Mouse (Mus musculus): Measurements from ENCODE around the gene Grin3b. TPM values are rescaled to one million over a fixed set of nuclear protein-coding genes. Genes with fewer than 3 reads are reported as not detected.

The Grin3b gene
- total and polyA plus RNA-seq, 2 experiments from 2014 or later = 0.34 TPM; not detected in 1

- Histone ChIP-seq H3K36me3 (replicated peaks; ENCODE audit: control insufficient read depth, insufficient read depth, low read length) (no peaks in the 10 kb centered on the region), H3K4me2 (ENCODE audit: low read depth, low read length) (peak overlapping the region; percentile 55), H3K27me3 (ENCODE audit: control insufficient read depth, insufficient read depth, low read length) (no peaks in the 10 kb centered on the region), H3K27ac (ENCODE audit: low read depth) (peak overlapping the region; percentile 58), H3K4me1 (ENCODE audit: control insufficient read depth, insufficient read depth) (peaks cover 32% of the 10 kb centered on the region), H3K9me3 (replicated peaks; ENCODE audit: control insufficient read depth, low read length) (no peaks in the 10 kb centered on the region), H3K4me3 (ENCODE audit: low read depth, low read length) (peak overlapping the region; percentile 28), H3K9ac (replicated peaks; ENCODE audit: low read depth, low read length) (no peak overlapping the region)
- peak; percentile 81 for DNase-seq (ENCODE audit: low spot score)
- TF ChIP-seq CTCF (IDR thresholded peaks at IDR 0.05; ENCODE audit: low read depth) = no peak
- TF ChIP-seq EP300 (IDR thresholded peaks at IDR 0.05; ENCODE audit: low read depth) = peak; percentile 94
- 13% methylated on average over 23 of the region's 27 CpGs for WGBS
- peak; percentile 84 for ATAC-seq (ENCODE audit: insufficient read depth, low read depth)
Measured at GRCm38 (mm10) chr10:79936911-79937441, 33.5 kb upstream of the Grin3b start.

GRCm38 (mm10) chr10:79937775-79938526, 32.6 kb upstream of the Grin3b start:
- WGBS = 85% methylated on average over 11 of the region's 11 CpGs

GRCm38 (mm10) chr10:79940749-79941148, 29.8 kb upstream of the Grin3b start:
- Histone ChIP-seq H3K4me3 (ENCODE audit: low read depth, low read length) (no peak overlapping the region), H3K9ac (replicated peaks; ENCODE audit: low read depth, low read length) (0 out of 2 replicates have a peak overlapping the region, but pooled peaks have one; percentile 19), H3K27ac (ENCODE audit: low read depth) (no peak overlapping the region), H3K36me3 (replicated peaks; ENCODE audit: control insufficient read depth, insufficient read depth, low read length) (no peaks in the 10 kb centered on the region), H3K4me1 (ENCODE audit: control insufficient read depth, insufficient read depth) (peaks cover 24% of the 10 kb centered on the region), H3K27me3 (ENCODE audit: control insufficient read depth, insufficient read depth, low read length) (no peaks in the 10 kb centered on the region), H3K9me3 (replicated peaks; ENCODE audit: control insufficient read depth, low read length) (no peaks in the 10 kb centered on the region), H3K4me2 (ENCODE audit: low read depth, low read length) (no peak overlapping the region)
- no peak for ATAC-seq (ENCODE audit: insufficient read depth, low read depth)
- WGBS = 31% methylated on average over 7 of the region's 7 CpGs
- DNase-seq (ENCODE audit: low spot score) = no peak
- TF ChIP-seq CTCF (IDR thresholded peaks at IDR 0.05; ENCODE audit: low read depth) (no peak), EP300 (IDR thresholded peaks at IDR 0.05; ENCODE audit: low read depth) (no peak)

More at GRCm38 (mm10) chr10:79937775-79938526, 32.6 kb upstream of the Grin3b start:
- H3K36me3 ChIP-seq (replicated peaks; ENCODE audit: control insufficient read depth, insufficient read depth, low read length) = no peaks in the 10 kb centered on the region
- no peak for DNase-seq (ENCODE audit: low spot score)
- H3K4me1 ChIP-seq (ENCODE audit: control insufficient read depth, insufficient read depth) = peaks cover 25% of the 10 kb centered on the region
- H3K4me2 ChIP-seq (ENCODE audit: low read depth, low read length) = peak overlapping the region; percentile 55; the same call in 1 of the 2 replicates
- ATAC-seq (ENCODE audit: insufficient read depth, low read depth) = no peak
- H3K9ac ChIP-seq (replicated peaks; ENCODE audit: low read depth, low read length) = no peak overlapping the region
- TF ChIP-seq EP300 (IDR thresholded peaks at IDR 0.05; ENCODE audit: low read depth) (no peak), CTCF (IDR thresholded peaks at IDR 0.05; ENCODE audit: low read depth) (no peak)
- H3K27ac ChIP-seq (ENCODE audit: low read depth) = no peak overlapping the region
- no peaks in the 10 kb centered on the region for H3K9me3 ChIP-seq (replicated peaks; ENCODE audit: control insufficient read depth, low read length)
- no peaks in the 10 kb centered on the region for H3K27me3 ChIP-seq (ENCODE audit: control insufficient read depth, insufficient read depth, low read length)
- H3K4me3 ChIP-seq (ENCODE audit: low read depth, low read length) = no peak overlapping the region

- Histone ChIP-seq H3K9ac (replicated peaks; ENCODE audit: low read depth, low read length) (no peak overlapping the region), H3K27me3 (ENCODE audit: control insufficient read depth, insufficient read depth, low read length) (no peaks in the 10 kb centered on the region), H3K4me3 (ENCODE audit: low read depth, low read length) (no peak overlapping the region), H3K36me3 (replicated peaks; ENCODE audit: control insufficient read depth, insufficient read depth, low read length) (no peaks in the 10 kb centered on the region), H3K27ac (ENCODE audit: low read depth) (no peak overlapping the region), H3K4me2 (ENCODE audit: low read depth, low read length) (no peak overlapping the region), H3K9me3 (replicated peaks; ENCODE audit: control insufficient read depth, low read length) (no peaks in the 10 kb centered on the region), H3K4me1 (ENCODE audit: control insufficient read depth, insufficient read depth) (peaks cover 11% of the 10 kb centered on the region; the same call in 1 of the 2 replicates)
- WGBS = 100% methylated on average over 1 of the region's 1 CpGs
- TF ChIP-seq CTCF (IDR thresholded peaks at IDR 0.05; ENCODE audit: low read depth) (no peak), EP300 (IDR thresholded peaks at IDR 0.05; ENCODE audit: low read depth) (no peak)
- ATAC-seq (ENCODE audit: insufficient read depth, low read depth) = no peak
- DNase-seq (ENCODE audit: low spot score) = no peak
Measured at GRCm38 (mm10) chr10:79942988-79943387, 27.5 kb upstream of the Grin3b start.

GRCm38 (mm10) chr10:79943471-79943901, 27.0 kb upstream of the Grin3b start:
- no peak overlapping the region for H3K27ac ChIP-seq (ENCODE audit: low read depth)
- no peak overlapping the region for H3K9ac ChIP-seq (replicated peaks; ENCODE audit: low read depth, low read length)
- H3K4me3 ChIP-seq (ENCODE audit: low read depth, low read length) = no peak overlapping the region
- ATAC-seq (ENCODE audit: insufficient read depth, low read depth) (no peak), DNase-seq (ENCODE audit: low spot score) (no peak)
- TF ChIP-seq CTCF (IDR thresholded peaks at IDR 0.05; ENCODE audit: low read depth) = no peak
- no peak for TF ChIP-seq EP300 (IDR thresholded peaks at IDR 0.05; ENCODE audit: low read depth)
- peaks cover 11% of the 10 kb centered on the region; the same call in 1 of the 2 replicates for H3K4me1 ChIP-seq (ENCODE audit: control insufficient read depth, insufficient read depth)
- no peaks in the 10 kb centered on the region for H3K9me3 ChIP-seq (replicated peaks; ENCODE audit: control insufficient read depth, low read length)
- H3K36me3 ChIP-seq (replicated peaks; ENCODE audit: control insufficient read depth, insufficient read depth, low read length) = no peaks in the 10 kb centered on the region
- no peaks in the 10 kb centered on the region for H3K27me3 ChIP-seq (ENCODE audit: control insufficient read depth, insufficient read depth, low read length)
- 82% methylated on average over 8 of the region's 9 CpGs for WGBS
- H3K4me2 ChIP-seq (ENCODE audit: low read depth, low read length) = no peak overlapping the region
